Comparison of ENCODE assay signal across 16 mouse cellular contexts in genomic region chrX:56790591-56790990, GRCm38 (mm10). TPM values are rescaled to one million over a fixed set of nuclear protein-coding genes. Genes with fewer than 3 reads are reported as not detected.
"Had no signal": no experiment of that assay in that cellular context is flagged by ENCODE, and none has a peak within 500 bp of the region (broad histone marks: within the 10 kb centered on the region; RNA-seq: fewer than 3 reads in every experiment).

No protein-coding gene starts in this region.

- H3K4me3 ChIP-seq: heart, embryonic 13.5 days; heart, embryonic 15.5 days; hindbrain, embryonic 13.5 days; hindbrain, embryonic 15.5 days; kidney, embryonic 15.5 days; limb, embryonic 13.5 days; limb, embryonic 15.5 days; liver, embryonic 12.5 days had no signal

- H3K4me1 ChIP-seq: heart, embryonic 15.5 days; hindbrain, embryonic 13.5 days; hindbrain, embryonic 15.5 days; kidney, embryonic 15.5 days; limb, embryonic 13.5 days; limb, embryonic 15.5 days; liver, embryonic 12.5 days had no signal

- H3K9ac ChIP-seq: heart, embryonic 13.5 days; heart, embryonic 15.5 days; hindbrain, embryonic 13.5 days; hindbrain, embryonic 15.5 days; kidney, embryonic 15.5 days; limb, embryonic 13.5 days; limb, embryonic 15.5 days; liver, embryonic 12.5 days; liver, embryonic 14.5 days had no signal

- H3K27ac ChIP-seq: heart, embryonic 13.5 days; heart, embryonic 15.5 days; hindbrain, embryonic 13.5 days; hindbrain, embryonic 15.5 days; hindbrain, postnatal 0 days; kidney, embryonic 15.5 days; kidney, postnatal 0 days; limb, embryonic 13.5 days; limb, embryonic 15.5 days; liver, embryonic 12.5 days; liver, embryonic 14.5 days had no signal

- H3K36me3 ChIP-seq: kidney, embryonic 15.5 days; liver, embryonic 12.5 days had no signal

- H3K27me3 ChIP-seq: heart, embryonic 13.5 days; heart, embryonic 15.5 days; hindbrain, embryonic 13.5 days; hindbrain, embryonic 15.5 days; kidney, embryonic 15.5 days; limb, embryonic 13.5 days; limb, embryonic 15.5 days; liver, embryonic 12.5 days had no signal

RNA-seq across cellular contexts. Expression of gene Map7d3, which starts 31.5 kb away (rescaled TPM):
- total RNA-seq: hindbrain, postnatal 0 days; layer of hippocampus, adult 8-10 months; layer of hippocampus, postnatal 14 days; layer of hippocampus, postnatal 36 days; left cerebral cortex, adult 18-20 months had no signal
- polyA plus RNA-seq: liver, adult 2 months had no signal
